Mouse (Mus musculus): Measurements from ENCODE around the gene Trp73. TPM values are rescaled to one million over a fixed set of nuclear protein-coding genes. Genes with fewer than 3 reads are reported as not detected.

Trp73 gene
- polyA plus RNA-seq, 1 experiment from 2014 or later: 0.18 TPM

GRCm38 (mm10) chr4:154099361-154099760 is 40.6 kb downstream of the Trp73 start:
- no peaks in the 10 kb centered on the region for H3K9me3 ChIP-seq (ENCODE audit: control insufficient read depth, low read length)
- H3K27me3 ChIP-seq (replicated peaks; ENCODE audit: control insufficient read depth, insufficient read depth, low read length): peaks cover 37% of the 10 kb centered on the region
- no peaks in the 10 kb centered on the region for H3K4me1 ChIP-seq (replicated peaks; ENCODE audit: control insufficient read depth, insufficient read depth, low read length)
- no peaks in the 10 kb centered on the region for H3K36me3 ChIP-seq (ENCODE audit: control insufficient read depth, insufficient read depth, low read length)
- DNase-seq (ENCODE audit: low spot score) (no peak), ATAC-seq (replicated peaks; ENCODE audit: low FRiP score) (no peak)
- WGBS: 39% methylated on average over 7 of the region's 7 CpGs
- H3K27ac ChIP-seq (ENCODE audit: low read depth, low read length): no peak overlapping the region
- H3K9ac ChIP-seq (ENCODE audit: low read depth, low read length): no peak overlapping the region
- H3K4me2 ChIP-seq: no peak overlapping the region
- no peak overlapping the region for H3K4me3 ChIP-seq (ENCODE audit: low read depth, low read length)

- H3K9ac ChIP-seq (ENCODE audit: low read depth, low read length): no peak overlapping the region
- peaks cover 25% of the 10 kb centered on the region for H3K27me3 ChIP-seq (replicated peaks; ENCODE audit: control insufficient read depth, insufficient read depth, low read length)
- H3K4me2 ChIP-seq: no peak overlapping the region
- no peak for ATAC-seq (replicated peaks; ENCODE audit: low FRiP score)
- no peak overlapping the region for H3K4me3 ChIP-seq (ENCODE audit: low read depth, low read length)
- no peak for DNase-seq (ENCODE audit: low spot score)
- H3K4me1 ChIP-seq (replicated peaks; ENCODE audit: control insufficient read depth, insufficient read depth, low read length): no peaks in the 10 kb centered on the region
- no peaks in the 10 kb centered on the region for H3K36me3 ChIP-seq (ENCODE audit: control insufficient read depth, insufficient read depth, low read length)
- 32% methylated on average over 6 of the region's 6 CpGs for WGBS
- no peak overlapping the region for H3K27ac ChIP-seq (ENCODE audit: low read depth, low read length)
- no peaks in the 10 kb centered on the region for H3K9me3 ChIP-seq (ENCODE audit: control insufficient read depth, low read length)
Measured at GRCm38 (mm10) chr4:154096111-154096510, 43.9 kb downstream of the Trp73 start.

- Histone ChIP-seq H3K9me3 (ENCODE audit: control insufficient read depth, low read length) (no peaks in the 10 kb centered on the region), H3K36me3 (ENCODE audit: control insufficient read depth, insufficient read depth, low read length) (no peaks in the 10 kb centered on the region), H3K4me3 (ENCODE audit: low read depth, low read length) (no peak overlapping the region), H3K4me1 (replicated peaks; ENCODE audit: control insufficient read depth, insufficient read depth, low read length) (no peaks in the 10 kb centered on the region), H3K9ac (ENCODE audit: low read depth, low read length) (no peak overlapping the region), H3K27ac (ENCODE audit: low read depth, low read length) (no peak overlapping the region), H3K4me2 (no peak overlapping the region), H3K27me3 (replicated peaks; ENCODE audit: control insufficient read depth, insufficient read depth, low read length) (peaks cover 13% of the 10 kb centered on the region)
- DNase-seq (ENCODE audit: low spot score) (no peak), ATAC-seq (replicated peaks; ENCODE audit: low FRiP score) (no peak; the same call in 1 of the 2 replicates)
- 14% methylated on average over 9 of the region's 9 CpGs for WGBS
Measured at GRCm38 (mm10) chr4:154093210-154093609, 46.8 kb downstream of the Trp73 start.

GRCm38 (mm10) chr4:154091356-154091755 is 48.7 kb downstream of the Trp73 start:
- no peak overlapping the region for H3K4me3 ChIP-seq (ENCODE audit: low read depth, low read length)
- H3K27me3 ChIP-seq (replicated peaks; ENCODE audit: control insufficient read depth, insufficient read depth, low read length): peaks cover 12% of the 10 kb centered on the region; the same call in 1 of the 2 replicates
- 68% methylated on average over 8 of the region's 8 CpGs for WGBS
- H3K4me2 ChIP-seq: no peak overlapping the region
- H3K9me3 ChIP-seq (ENCODE audit: control insufficient read depth, low read length): no peaks in the 10 kb centered on the region
- H3K9ac ChIP-seq (ENCODE audit: low read depth, low read length): no peak overlapping the region
- H3K27ac ChIP-seq (ENCODE audit: low read depth, low read length): no peak overlapping the region
- ATAC-seq (replicated peaks; ENCODE audit: low FRiP score) (no peak), DNase-seq (ENCODE audit: low spot score) (no peak)
- H3K36me3 ChIP-seq (ENCODE audit: control insufficient read depth, insufficient read depth, low read length): no peaks in the 10 kb centered on the region
- no peaks in the 10 kb centered on the region for H3K4me1 ChIP-seq (replicated peaks; ENCODE audit: control insufficient read depth, insufficient read depth, low read length)

- H3K9me3 ChIP-seq (ENCODE audit: control insufficient read depth, low read length): no peaks in the 10 kb centered on the region
- peaks cover 8% of the 10 kb centered on the region; the same call in 1 of the 2 replicates for H3K27me3 ChIP-seq (replicated peaks; ENCODE audit: control insufficient read depth, insufficient read depth, low read length)
Measured at GRCm38 (mm10) chr4:154089205-154089604, 50.8 kb downstream of the Trp73 start.

GRCm38 (mm10) chr4:154086436-154086835 is 53.6 kb downstream of the Trp73 start:
- Histone ChIP-seq H3K27ac (ENCODE audit: low read depth, low read length) (no peak overlapping the region), H3K9ac (ENCODE audit: low read depth, low read length) (no peak overlapping the region), H3K4me2 (no peak overlapping the region), H3K36me3 (ENCODE audit: control insufficient read depth, insufficient read depth, low read length) (no peaks in the 10 kb centered on the region), H3K4me1 (replicated peaks; ENCODE audit: control insufficient read depth, insufficient read depth, low read length) (no peaks in the 10 kb centered on the region), H3K27me3 (replicated peaks; ENCODE audit: control insufficient read depth, insufficient read depth, low read length) (peaks cover 20% of the 10 kb centered on the region), H3K4me3 (ENCODE audit: low read depth, low read length) (no peak overlapping the region), H3K9me3 (ENCODE audit: control insufficient read depth, low read length) (no peaks in the 10 kb centered on the region)
- WGBS: 77% methylated on average over 8 of the region's 8 CpGs
- ATAC-seq (replicated peaks; ENCODE audit: low FRiP score): no peak
- DNase-seq (ENCODE audit: low spot score): no peak

More at GRCm38 (mm10) chr4:154089205-154089604, 50.8 kb downstream of the Trp73 start:
- Histone ChIP-seq H3K9ac (ENCODE audit: low read depth, low read length) (no peak overlapping the region), H3K4me3 (ENCODE audit: low read depth, low read length) (no peak overlapping the region), H3K27ac (ENCODE audit: low read depth, low read length) (no peak overlapping the region), H3K4me2 (no peak overlapping the region), H3K4me1 (replicated peaks; ENCODE audit: control insufficient read depth, insufficient read depth, low read length) (no peaks in the 10 kb centered on the region), H3K36me3 (ENCODE audit: control insufficient read depth, insufficient read depth, low read length) (no peaks in the 10 kb centered on the region)
- ATAC-seq (replicated peaks; ENCODE audit: low FRiP score) (no peak), DNase-seq (ENCODE audit: low spot score) (no peak)
- WGBS: 50% methylated on average over 5 of the region's 5 CpGs

GRCm38 (mm10) chr4:154085856-154086255 is 54.2 kb downstream of the Trp73 start:
- Histone ChIP-seq H3K9ac (ENCODE audit: low read depth, low read length) (no peak overlapping the region), H3K27me3 (replicated peaks; ENCODE audit: control insufficient read depth, insufficient read depth, low read length) (peaks cover 25% of the 10 kb centered on the region), H3K4me2 (no peak overlapping the region), H3K27ac (ENCODE audit: low read depth, low read length) (no peak overlapping the region), H3K36me3 (ENCODE audit: control insufficient read depth, insufficient read depth, low read length) (no peaks in the 10 kb centered on the region), H3K4me1 (replicated peaks; ENCODE audit: control insufficient read depth, insufficient read depth, low read length) (no peaks in the 10 kb centered on the region), H3K4me3 (ENCODE audit: low read depth, low read length) (no peak overlapping the region), H3K9me3 (ENCODE audit: control insufficient read depth, low read length) (no peaks in the 10 kb centered on the region)
- 72% methylated on average over 3 of the region's 3 CpGs for WGBS
- DNase-seq (ENCODE audit: low spot score): no peak
- ATAC-seq (replicated peaks; ENCODE audit: low FRiP score): no peak

- no peaks in the 10 kb centered on the region for H3K36me3 ChIP-seq (ENCODE audit: control insufficient read depth, insufficient read depth, low read length)
- no peaks in the 10 kb centered on the region for H3K9me3 ChIP-seq (ENCODE audit: control insufficient read depth, low read length)
- ATAC-seq (replicated peaks; ENCODE audit: low FRiP score) (no peak), DNase-seq (ENCODE audit: low spot score) (no peak)
- H3K4me2 ChIP-seq: no peak overlapping the region
- H3K27ac ChIP-seq (ENCODE audit: low read depth, low read length): no peak overlapping the region
- no peak overlapping the region for H3K4me3 ChIP-seq (ENCODE audit: low read depth, low read length)
- H3K9ac ChIP-seq (ENCODE audit: low read depth, low read length): no peak overlapping the region
- no peaks in the 10 kb centered on the region for H3K4me1 ChIP-seq (replicated peaks; ENCODE audit: control insufficient read depth, insufficient read depth, low read length)
- H3K27me3 ChIP-seq (replicated peaks; ENCODE audit: control insufficient read depth, insufficient read depth, low read length): peaks cover 37% of the 10 kb centered on the region
- WGBS: 7% methylated on average over 1 of the region's 1 CpGs
Measured at GRCm38 (mm10) chr4:154081974-154082373, 58.0 kb downstream of the Trp73 start.

GRCm38 (mm10) chr4:154081021-154081420 is 59.0 kb downstream of the Trp73 start:
- H3K4me3 ChIP-seq (ENCODE audit: low read depth, low read length): 0 out of 2 replicates have a peak overlapping the region, but pooled peaks have one; percentile 11

More at GRCm38 (mm10) chr4:154081021-154081420, 59.0 kb downstream of the Trp73 start:
- ATAC-seq (replicated peaks; ENCODE audit: low FRiP score) (peak; percentile 62), DNase-seq (ENCODE audit: low spot score) (no peak)
- Histone ChIP-seq H3K27ac (ENCODE audit: low read depth, low read length) (no peak overlapping the region), H3K4me1 (replicated peaks; ENCODE audit: control insufficient read depth, insufficient read depth, low read length) (no peaks in the 10 kb centered on the region), H3K9me3 (ENCODE audit: control insufficient read depth, low read length) (no peaks in the 10 kb centered on the region), H3K36me3 (ENCODE audit: control insufficient read depth, insufficient read depth, low read length) (no peaks in the 10 kb centered on the region), H3K27me3 (replicated peaks; ENCODE audit: control insufficient read depth, insufficient read depth, low read length) (peaks cover 32% of the 10 kb centered on the region), H3K9ac (ENCODE audit: low read depth, low read length) (no peak overlapping the region), H3K4me2 (peak overlapping the region; percentile 39)
- WGBS: 6% methylated on average over 13 of the region's 13 CpGs

Measured in liver, embryonic 11.5 days (tissue).